Mouse (Mus musculus) lung, postnatal 4 days (tissue): ENCODE data around the gene Rasgrp2.

ENCODE experiments used
- DNase-seq, 2 experiments: peaks; one replicate each; pipeline ENCODE4 v3.0.0; 2021

Gene Rasgrp2

DNA sequence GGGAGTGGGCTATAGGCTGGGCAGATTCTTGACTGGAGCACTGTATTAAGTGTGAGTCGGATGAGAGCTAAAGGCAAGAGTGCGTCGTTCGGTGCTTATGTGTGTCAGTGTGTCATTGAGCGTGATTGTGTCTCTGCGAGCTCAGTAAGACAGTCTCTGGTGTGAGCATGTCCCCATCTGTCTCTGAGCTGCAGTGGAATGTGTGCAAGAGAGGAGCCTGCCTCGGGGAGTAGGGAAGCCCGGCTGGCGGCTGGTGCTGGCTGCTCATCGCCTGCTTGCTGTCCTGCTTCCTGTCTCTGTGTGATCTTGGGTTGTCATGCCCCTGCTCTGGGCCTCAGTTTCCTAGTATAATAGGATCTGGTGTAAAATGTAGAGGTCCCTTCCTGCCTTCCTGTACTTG, 43.9 kb downstream of the Rasgrp2 start:
- DNase-seq: no peak

DNA sequence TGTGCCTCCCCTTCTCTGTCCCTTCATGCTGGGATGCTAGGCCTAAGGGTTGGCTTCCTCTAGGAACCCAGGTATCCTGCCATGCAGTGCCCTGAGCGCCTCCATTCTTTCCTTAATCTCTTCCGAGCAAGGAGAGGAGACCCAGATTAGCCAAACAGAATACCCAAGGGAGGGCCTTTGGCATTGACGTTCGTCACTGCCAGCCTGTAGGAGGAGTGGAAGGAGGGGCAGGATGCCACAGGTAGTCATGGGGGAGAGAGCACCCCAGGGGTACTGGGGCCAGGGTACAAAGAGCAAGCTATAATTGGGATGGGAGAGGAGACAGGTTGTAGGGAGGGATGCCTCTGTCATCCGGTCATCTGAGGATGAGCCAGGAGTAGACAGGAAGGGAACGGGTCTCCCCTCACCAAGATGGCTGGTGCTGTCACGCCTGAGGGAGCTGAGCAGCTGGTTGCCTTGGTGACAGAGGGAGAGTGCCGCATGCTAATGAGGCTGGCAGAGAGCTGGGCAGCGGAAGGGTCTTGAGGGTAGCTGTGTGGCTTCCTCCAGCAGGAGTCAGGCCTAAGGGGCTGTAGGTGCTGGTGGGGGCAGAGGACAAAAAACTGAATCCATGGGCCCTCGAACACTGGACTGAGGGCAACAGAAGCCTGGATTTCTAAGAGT, 46.8 kb downstream of the Rasgrp2 start:
- no peak for DNase-seq

DNA sequence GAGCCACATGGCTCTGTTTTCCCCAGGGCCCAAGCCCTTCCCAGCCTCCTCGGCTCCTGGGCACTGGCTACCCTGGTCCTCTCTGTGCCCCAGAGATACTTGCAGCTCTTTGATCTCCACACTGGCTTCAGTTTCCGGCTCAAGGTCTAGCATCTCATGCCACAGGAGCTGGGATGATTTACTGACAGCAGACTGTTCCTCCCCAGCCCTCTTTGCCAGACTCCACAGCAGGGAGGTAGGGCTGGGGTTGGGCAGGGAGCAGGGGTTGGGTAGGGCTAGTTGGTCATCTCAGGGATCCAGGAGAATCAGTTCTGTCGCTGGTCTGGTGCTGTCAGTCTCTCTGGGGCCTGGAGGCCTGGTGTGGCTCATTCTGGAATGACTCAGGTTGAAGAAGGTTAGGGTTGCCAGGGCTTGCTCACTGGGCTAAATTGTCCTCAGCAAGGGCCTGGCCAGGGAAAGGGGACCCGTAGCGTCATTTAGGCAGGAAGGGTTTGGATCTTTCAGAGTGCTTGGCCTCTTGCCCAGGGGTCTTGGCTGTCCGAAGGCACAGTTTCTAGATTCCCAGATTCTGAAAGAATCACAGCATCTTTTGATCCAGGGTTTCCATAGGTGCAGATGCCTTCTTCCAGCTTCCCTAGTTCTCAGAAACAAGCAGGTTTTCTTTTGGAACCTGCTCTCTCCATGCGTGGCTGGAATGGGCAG, 47.7 kb downstream of the Rasgrp2 start:
- DNase-seq: no peak

DNA sequence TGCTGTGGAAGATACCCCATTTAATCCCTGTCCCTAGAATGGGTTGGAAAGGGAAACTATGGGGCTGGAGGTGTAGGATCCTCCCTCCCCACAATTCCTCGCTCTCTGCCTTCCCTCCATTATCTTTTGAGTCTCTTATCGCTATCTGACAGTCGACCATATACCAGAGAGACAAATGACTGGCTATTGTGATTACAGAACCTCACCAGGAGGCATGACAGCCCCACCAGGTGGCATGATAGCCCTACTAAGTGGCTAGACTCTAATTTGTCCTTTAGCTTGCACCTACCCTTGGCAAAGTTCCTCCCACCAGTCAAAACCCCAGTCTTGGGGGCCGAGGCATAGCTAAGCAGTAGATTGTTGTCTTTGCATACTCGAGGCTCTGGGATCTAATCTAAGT, 49.6 kb downstream of the Rasgrp2 start:
- no peak for DNase-seq

DNA sequence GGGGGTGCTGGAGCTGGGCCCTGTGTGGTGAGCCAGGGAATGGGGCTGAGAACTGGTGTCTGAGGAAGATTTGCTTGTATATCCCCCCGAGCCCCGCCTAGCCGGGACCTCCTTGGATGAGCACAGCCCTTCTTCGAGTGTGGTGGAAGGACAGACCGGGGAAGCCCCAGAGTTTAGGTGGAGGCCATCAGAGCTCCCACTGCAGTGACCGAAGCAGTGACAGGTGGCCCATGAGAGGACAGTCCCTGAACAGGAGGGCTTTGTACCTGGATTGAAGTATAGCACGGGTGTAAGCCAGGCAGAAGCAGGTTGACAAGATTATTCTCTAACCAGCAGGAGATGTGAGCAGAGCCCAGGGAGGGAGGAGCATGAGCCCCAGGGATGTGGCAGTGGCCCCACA, 50.7 kb downstream of the Rasgrp2 start:
- no peak for DNase-seq

DNA sequence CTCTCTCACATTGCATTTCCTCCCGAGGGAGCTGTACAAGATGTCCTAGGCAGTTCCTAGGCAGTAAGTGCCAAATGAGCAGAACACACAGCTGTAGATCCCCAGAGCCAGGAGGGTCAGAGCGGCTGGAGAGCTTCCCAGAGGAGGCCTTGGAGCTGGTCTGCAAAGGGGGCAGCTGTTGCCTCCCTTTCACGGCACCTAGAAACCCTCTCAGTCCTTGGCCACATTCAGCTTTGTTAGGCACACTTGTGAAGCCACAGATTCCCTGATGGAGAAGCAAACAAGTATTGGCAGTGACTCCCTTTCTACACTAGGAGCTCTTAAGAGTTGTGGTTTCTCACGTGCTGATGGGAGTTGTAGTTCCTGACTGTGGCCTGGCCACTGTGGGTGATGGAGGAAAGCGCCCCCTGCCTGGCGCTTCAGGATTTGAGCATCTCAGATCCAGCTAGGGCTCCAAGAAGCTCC, 52.9 kb downstream of the Rasgrp2 start:
- peak; percentile 85 to 86 for DNase-seq

DNA sequence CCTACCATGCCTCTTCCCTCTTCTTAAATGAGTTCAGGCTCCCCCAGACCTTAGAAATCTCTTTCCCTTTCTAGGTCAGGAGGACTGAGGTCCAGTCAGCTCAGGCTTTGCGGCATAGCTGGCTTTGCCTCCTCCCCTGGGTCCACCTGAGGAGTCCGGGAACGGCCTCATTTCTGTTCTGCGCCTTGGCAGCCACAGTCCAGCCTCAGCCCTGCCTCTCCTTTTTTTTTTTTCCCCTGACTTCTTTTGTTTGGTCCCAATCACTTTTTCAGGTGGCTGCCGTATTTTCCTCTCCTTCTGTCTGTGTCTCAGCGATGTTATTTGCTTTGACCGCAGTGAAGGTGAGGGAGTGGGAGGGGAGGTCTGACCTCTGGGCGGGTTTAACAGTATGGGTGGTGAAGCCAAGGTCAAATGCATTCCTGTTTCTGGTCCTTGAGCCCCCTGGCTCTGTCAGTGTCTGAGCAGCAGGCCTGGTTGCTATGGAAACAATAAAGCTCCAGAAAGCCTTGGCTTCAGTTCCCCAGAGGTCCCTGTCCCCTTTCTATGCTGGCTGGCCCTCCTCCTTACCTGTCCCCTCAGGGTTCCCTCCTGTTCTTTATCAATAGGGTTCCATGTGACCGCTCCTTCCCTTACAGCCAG, 53.7 kb downstream of the Rasgrp2 start:
- no peak for DNase-seq

DNA sequence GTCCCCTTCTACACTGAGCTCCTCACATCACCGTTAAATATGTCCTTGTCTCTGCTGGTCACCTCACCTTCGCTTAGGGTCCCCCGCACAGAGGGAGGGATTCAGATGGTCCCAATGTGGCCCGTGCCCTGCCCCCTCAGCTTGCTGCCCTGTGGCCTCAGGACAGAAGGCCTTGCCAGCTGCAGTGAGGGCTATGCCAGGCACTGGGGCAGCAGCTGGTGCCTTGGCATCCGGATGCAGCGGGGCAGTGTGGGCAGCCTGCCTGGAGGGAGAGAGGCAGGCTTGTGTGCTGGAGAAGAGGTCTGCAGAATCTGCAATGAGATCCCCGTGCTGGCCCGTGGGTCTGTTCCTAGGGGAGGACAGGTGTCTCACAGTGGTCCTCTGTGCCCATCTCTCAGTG, 54.2 kb downstream of the Rasgrp2 start:
- DNase-seq: no peak

DNA sequence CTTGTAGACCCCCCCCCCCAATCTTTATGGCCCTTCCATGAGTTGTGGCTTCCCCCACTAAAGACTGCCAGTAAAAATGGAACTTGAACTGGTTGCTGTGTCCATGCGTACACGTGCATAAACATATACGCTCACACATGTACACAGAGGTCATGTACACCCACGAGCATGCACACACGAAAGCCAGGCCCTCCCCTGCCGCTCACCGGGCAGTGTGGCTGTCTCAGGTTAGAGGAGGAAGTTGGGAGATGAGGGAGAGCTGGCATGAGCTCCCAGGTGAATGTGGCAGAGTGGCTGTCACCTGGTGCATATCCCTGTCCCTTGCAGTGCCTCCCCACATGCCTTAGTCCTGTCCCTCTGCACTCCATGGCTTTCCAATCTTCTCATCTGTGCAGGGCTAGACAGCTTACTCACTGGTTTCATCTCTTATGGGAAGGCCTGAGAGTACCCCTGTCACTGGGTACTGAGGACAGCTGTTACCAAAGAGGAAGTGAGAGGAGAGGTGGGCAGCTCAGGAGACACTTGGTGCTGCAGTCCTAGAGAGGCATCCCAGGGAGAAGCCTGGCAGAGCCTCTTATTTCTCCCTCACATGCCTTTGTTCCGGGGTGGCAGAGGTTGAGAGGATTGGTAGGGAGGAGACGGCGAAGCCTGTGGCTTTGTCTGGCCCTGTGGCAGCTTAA, 55.0 kb downstream of the Rasgrp2 start:
- no peak for DNase-seq

DNA sequence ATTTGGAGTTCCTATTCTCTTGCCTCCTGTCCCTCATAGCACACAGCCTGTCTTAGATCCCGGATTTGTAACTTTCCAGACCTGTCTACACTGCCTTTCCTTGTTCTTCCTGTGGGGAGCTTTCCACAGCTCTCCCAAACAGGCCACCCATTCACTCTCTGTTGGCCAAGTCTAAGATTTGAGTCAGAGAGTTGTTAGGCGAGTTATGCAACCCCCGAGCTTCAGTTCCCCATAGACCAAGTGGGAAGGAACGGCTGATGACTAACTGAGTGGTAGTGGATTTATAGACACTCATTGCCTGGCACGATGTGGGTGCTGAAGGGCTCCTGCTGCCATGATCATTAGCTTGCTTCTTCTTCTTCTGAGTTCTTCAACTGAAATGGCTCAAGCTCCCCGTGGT, 60.4 kb downstream of the Rasgrp2 start:
- no peak for DNase-seq

DNA sequence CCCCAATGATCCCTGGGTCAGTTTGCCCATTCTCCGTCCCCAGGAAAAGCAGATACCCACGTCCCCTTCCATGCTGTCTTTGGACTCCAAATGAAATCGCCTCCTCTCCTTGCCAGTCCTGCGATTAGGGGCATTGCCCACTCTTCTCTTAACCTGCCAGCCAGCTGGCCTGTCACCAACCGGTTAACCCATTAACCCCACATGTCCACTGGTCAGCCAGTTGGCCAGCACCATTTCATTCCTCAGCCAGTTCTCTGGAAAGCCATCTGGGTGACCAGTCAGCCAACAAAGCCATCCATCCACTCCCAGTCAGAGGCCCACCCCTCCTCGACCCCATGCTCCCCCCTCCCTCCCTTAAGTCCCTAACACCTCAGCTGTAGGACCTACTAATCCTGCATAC, 63.7 kb downstream of the Rasgrp2 start:
- no peak for DNase-seq

DNA sequence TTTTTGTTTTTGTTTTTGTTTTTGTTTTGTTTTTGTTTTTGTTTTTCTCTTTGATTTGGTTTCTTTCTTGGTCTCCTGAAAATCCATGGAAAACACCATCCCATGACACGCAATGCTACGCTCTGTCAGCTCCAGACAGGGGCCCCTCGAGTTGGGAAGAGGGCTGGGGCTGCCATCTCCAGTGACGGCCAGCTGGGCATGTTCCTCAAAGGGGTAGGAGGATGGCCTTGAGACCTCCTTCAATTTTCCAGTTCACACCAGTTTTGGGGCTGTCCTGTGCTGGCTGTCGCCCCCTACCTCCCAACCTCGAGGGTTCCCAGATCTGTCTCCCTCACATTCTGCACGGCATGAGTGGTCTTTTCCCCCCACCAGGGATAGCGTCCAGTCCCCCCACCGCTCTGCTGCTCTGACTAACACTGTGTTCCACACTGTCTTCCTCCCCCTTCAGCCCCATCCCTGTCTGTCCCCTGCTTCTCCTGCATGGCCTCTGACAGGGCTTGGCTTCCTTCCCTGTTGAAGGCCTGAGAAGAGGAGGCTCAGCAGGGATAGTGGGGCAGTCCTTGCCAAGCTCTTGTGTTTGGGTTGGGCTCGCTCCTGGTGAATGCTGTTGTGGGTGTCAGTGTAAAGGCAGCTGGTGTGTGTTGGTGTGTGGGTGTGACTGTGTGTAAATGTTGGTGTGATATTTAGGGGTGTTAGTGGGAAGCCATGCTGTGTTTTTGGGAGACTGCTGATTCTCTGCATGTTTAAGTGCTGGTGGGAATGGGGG, 65.3 kb downstream of the Rasgrp2 start:
- DNase-seq: no peak
